Mouse (Mus musculus) adrenal gland, adult 10 weeks (tissue): Measurements from ENCODE around the gene Gprc5d. TPM values are rescaled to one million over a fixed set of nuclear protein-coding genes. Genes with fewer than 3 reads are reported as not detected.

Experiments used
- polyA plus RNA-seq: library from polyadenylated mRNA; stranded (reverse); fragments of 350-450 nt; fragmentation: Illumina TruSeq; extraction: RNeasy Lipid Tissue Mini Kit (QIAGEN cat#74804); gene quantifications from one replicate; pipeline ENCODE4 v1.2.3, GENCODE M21; 2014; ENCODE audit warnings: low read depth, low replicate concordance

Gprc5d gene
- not detected for polyA plus RNA-seq

DNA sequence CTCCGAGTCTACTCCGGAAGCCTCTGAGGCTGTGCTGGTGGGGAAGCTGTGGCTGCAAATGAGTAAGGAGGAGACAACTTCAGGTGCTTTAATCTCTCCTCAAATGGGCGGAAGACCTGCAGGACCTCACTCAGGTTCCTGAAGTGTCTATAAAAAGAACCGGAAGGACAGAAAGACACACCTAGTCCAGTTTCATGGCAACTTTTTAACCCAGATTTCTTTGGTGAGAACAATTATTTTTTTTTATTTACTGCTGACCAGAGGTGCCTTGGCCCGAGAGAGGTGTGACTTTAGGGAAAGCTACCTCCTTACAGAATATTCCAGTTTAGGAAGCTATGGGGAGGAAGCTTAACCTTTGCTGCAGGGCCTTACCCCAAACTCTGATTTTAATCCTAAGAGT is at the start of gene Gprc5d:
Gene Gprc5d (minus strand): TSS at position 101 of the 400 bp plus-strand sequence.

DNA sequence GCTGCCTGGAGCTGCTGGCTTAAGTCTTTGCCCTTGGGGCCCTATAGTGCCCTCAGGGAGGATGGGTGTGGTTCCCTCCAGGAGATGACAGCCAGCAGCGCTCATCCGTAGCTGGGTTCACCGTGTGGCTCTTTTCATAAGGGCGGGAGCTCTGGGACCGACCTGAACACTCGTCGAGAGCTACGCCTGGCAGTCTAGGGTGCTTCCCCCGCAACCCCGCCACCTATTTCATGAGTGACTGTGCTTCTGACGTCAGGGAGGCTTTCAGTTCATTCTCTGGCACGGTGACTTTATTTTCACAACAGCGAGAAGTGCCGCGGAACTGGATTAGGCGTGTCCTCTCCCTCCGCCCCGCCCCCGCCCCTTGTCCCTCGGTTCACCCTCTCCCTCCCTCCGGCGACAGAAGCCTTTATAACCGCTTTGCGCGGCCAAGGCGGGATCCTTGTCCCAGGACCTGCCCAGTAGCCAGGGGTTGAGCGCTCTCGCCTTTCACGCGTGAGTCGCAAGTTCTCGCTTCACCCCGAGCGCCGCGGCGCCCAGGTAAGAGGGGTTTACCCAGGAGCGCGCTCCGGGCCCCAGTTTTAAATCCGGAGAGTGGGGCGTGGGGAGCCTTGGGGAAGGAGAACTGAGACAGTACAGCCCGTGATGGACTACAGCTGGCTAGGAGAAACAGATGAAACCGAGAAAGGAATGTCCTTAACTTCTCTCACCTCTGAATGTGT is 52.7 kb downstream of the Gprc5d start, which contains the start of gene Gprc5a:
Gene Gprc5a (plus strand): TSS at position 416 of the 722 bp plus-strand sequence.

Other genes with a start within 250 kb of the Gprc5d start
- gene Gpr19, start 219.7 kb downstream of the Gprc5d start, polyA plus RNA-seq: 2.7 TPM
- gene Cdkn1b, start 197.9 kb downstream of the Gprc5d start, polyA plus RNA-seq: 76.9 TPM
- 8.7 TPM for gene Apold1, start 136.6 kb downstream of the Gprc5d start, polyA plus RNA-seq
- 175 TPM for gene Ddx47, start 106.7 kb downstream of the Gprc5d start, polyA plus RNA-seq
- gene Gprc5a, start 52.6 kb downstream of the Gprc5d start, polyA plus RNA-seq: 0.29 TPM
- gene Fam234b, start 79.7 kb upstream of the Gprc5d start, polyA plus RNA-seq: 17.3 TPM
- 2.4 TPM for gene Hebp1, start 79.7 kb upstream of the Gprc5d start, polyA plus RNA-seq
- not detected for gene Gsg1, start 136.1 kb upstream of the Gprc5d start, polyA plus RNA-seq
- not detected for gene Pbp2, start 192.1 kb upstream of the Gprc5d start, polyA plus RNA-seq
- 138 TPM for gene Emp1, start 244.3 kb upstream of the Gprc5d start, polyA plus RNA-seq